Mouse (Mus musculus) spleen, adult 2 months (tissue): ENCODE data around the gene Erbb4. TPM values are rescaled to one million over a fixed set of nuclear protein-coding genes. Genes with fewer than 3 reads are reported as not detected.

Experiments
- DNase-seq, 2 experiments: peaks; one replicate each; pipeline versions ENCODE4 v3.0.0 to v3.0.0-alpha.2; 2012 to 2021; ENCODE audit warnings: low spot score in 2 of 2, low read depth in 1 of 2
- H3K27ac ChIP-seq: fragments of 200-500 bp; 2 replicates; pipeline ENCODE4 v1.5.1; 2012; ENCODE audit warnings: low read length, inconsistent platforms; ENCODE audit not compliant: insufficient read depth
- H3K27me3 ChIP-seq: fragments of 200-500 bp; 2 replicates; pipeline ENCODE4 v1.6.1; 2012; ENCODE audit warnings: mild to moderate bottlenecking, moderate library complexity, low read length, inconsistent platforms; ENCODE audit not compliant: control insufficient read depth, insufficient read depth
- H3K36me3 ChIP-seq: fragments of 200-500 bp; 2 replicates; pipeline ENCODE4 v1.6.1; 2012; ENCODE audit warnings: mild to moderate bottlenecking, low read length, inconsistent platforms; ENCODE audit not compliant: control insufficient read depth, insufficient read depth
- H3K4me1 ChIP-seq: fragments of 200-500 bp; 2 replicates; pipeline ENCODE4 v1.6.1; 2011; ENCODE audit warnings: inconsistent platforms; ENCODE audit not compliant: control insufficient read depth, insufficient read depth, insufficient read length
- H3K4me3 ChIP-seq: fragments of 200-500 bp; 2 replicates; pipeline ENCODE4 v1.5.1; 2011; ENCODE audit warnings: mild to moderate bottlenecking, inconsistent platforms; ENCODE audit not compliant: insufficient read depth, insufficient read length; ENCODE audit errors: extremely low read depth
- CTCF ChIP-seq: fragments of 200-500 bp; IDR thresholded peaks from 2 replicates; pipeline ENCODE4 v1.5.1; 2011; ENCODE audit warnings: mild to moderate bottlenecking, inconsistent platforms; ENCODE audit not compliant: insufficient read depth, insufficient read length, insufficient replicate concordance; ENCODE audit errors: extremely low read depth
- POLR2A ChIP-seq: fragments of 200-500 bp; IDR thresholded peaks from 2 replicates; pipeline ENCODE4 v1.6.1; 2011; ENCODE audit warnings: low read depth, low read length, inconsistent platforms
- WGBS: fragments of 180-500 bp; shearing (Covaris S2); methylation state at CpG from one replicate; pipeline ENCODE4 v1.1.7; 2018; 5-methylcytosine and 5-hydroxymethylcytosine counted together
- polyA plus RNA-seq: library from polyadenylated mRNA; depleted of rRNA; stranded (reverse); fragments of >200 nt; gene quantifications from 2 replicates; pipeline ENCODE4 v1.2.3, GENCODE M21; 2012

Gene Erbb4
- polyA plus RNA-seq, 1 experiment, result not detected

- 78% methylated on average over 3 of the region's 3 CpGs for WGBS
- no peaks in the 10 kb centered on the region for H3K36me3 ChIP-seq
- no peak overlapping the region for H3K4me3 ChIP-seq
- no peaks in the 10 kb centered on the region for H3K27me3 ChIP-seq
- no peak for TF ChIP-seq CTCF
- no peak for TF ChIP-seq POLR2A
- H3K4me1 ChIP-seq, result no peaks in the 10 kb centered on the region
- DNase-seq, result no peak
- H3K27ac ChIP-seq, result no peak overlapping the region
Measured at GRCm38 (mm10) chr1:68106543-68106860, 1001.4 kb downstream of the Erbb4 start.

GRCm38 (mm10) chr1:68105834-68106542, 1001.9 kb downstream of the Erbb4 start:
- no peaks in the 10 kb centered on the region for H3K4me1 ChIP-seq
- TF ChIP-seq POLR2A (no peak), CTCF (no peak)
- no peak overlapping the region for H3K4me3 ChIP-seq
- H3K27me3 ChIP-seq, result no peaks in the 10 kb centered on the region
- DNase-seq, result no peak
- H3K27ac ChIP-seq, result no peak overlapping the region
- 81% methylated on average over 7 of the region's 7 CpGs for WGBS
- H3K36me3 ChIP-seq, result no peaks in the 10 kb centered on the region

GRCm38 (mm10) chr1:68089623-68090022, 1018.2 kb downstream of the Erbb4 start:
- Histone ChIP-seq H3K27ac (no peak overlapping the region), H3K36me3 (no peaks in the 10 kb centered on the region), H3K27me3 (no peaks in the 10 kb centered on the region), H3K4me3 (no peak overlapping the region), H3K4me1 (no peaks in the 10 kb centered on the region)
- WGBS, result 89% methylated on average over 1 of the region's 1 CpGs
- no peak for DNase-seq
- TF ChIP-seq POLR2A, result no peak
- no peak for TF ChIP-seq CTCF

GRCm38 (mm10) chr1:68056494-68056893, 1051.4 kb downstream of the Erbb4 start:
- 78% methylated on average over 4 of the region's 4 CpGs for WGBS

GRCm38 (mm10) chr1:68054715-68055114, 1053.1 kb downstream of the Erbb4 start:
- 84% methylated on average over 3 of the region's 3 CpGs for WGBS
- Histone ChIP-seq H3K27ac (no peak overlapping the region), H3K36me3 (no peaks in the 10 kb centered on the region), H3K4me1 (no peaks in the 10 kb centered on the region), H3K27me3 (no peaks in the 10 kb centered on the region), H3K4me3 (no peak overlapping the region)
- TF ChIP-seq POLR2A (no peak), CTCF (no peak)
- DNase-seq, result no peak

More at GRCm38 (mm10) chr1:68056494-68056893, 1051.4 kb downstream of the Erbb4 start:
- no peaks in the 10 kb centered on the region for H3K36me3 ChIP-seq
- no peak for DNase-seq
- TF ChIP-seq POLR2A (no peak), CTCF (no peak)
- H3K27ac ChIP-seq, result no peak overlapping the region
- no peak overlapping the region for H3K4me3 ChIP-seq
- H3K4me1 ChIP-seq, result no peaks in the 10 kb centered on the region
- no peaks in the 10 kb centered on the region for H3K27me3 ChIP-seq

- Histone ChIP-seq H3K4me1 (no peaks in the 10 kb centered on the region), H3K27me3 (no peaks in the 10 kb centered on the region), H3K27ac (no peak overlapping the region), H3K36me3 (no peaks in the 10 kb centered on the region), H3K4me3 (no peak overlapping the region)
- WGBS, result 81% methylated on average over 6 of the region's 6 CpGs
- no peak for DNase-seq
- TF ChIP-seq CTCF (no peak), POLR2A (no peak)
Measured at GRCm38 (mm10) chr1:68049856-68050255, 1058.0 kb downstream of the Erbb4 start.

- H3K36me3 ChIP-seq, result no peaks in the 10 kb centered on the region
- DNase-seq, result no peak
- H3K4me3 ChIP-seq, result no peak overlapping the region
- H3K27ac ChIP-seq, result no peak overlapping the region
- no peaks in the 10 kb centered on the region for H3K4me1 ChIP-seq
- no peaks in the 10 kb centered on the region for H3K27me3 ChIP-seq
- WGBS, result 40% methylated on average over 5 of the region's 5 CpGs
- TF ChIP-seq POLR2A (no peak), CTCF (no peak)
Measured at GRCm38 (mm10) chr1:68047139-68047538, 1060.7 kb downstream of the Erbb4 start.
